Mouse (Mus musculus): ENCODE measurements around the gene Dnase1l3.

- TF ChIP-seq POLR2A (IDR thresholded peaks at IDR 0.05; ENCODE audit: low read depth, low read length) (no peak), CTCF (IDR thresholded peaks at IDR 0.05; ENCODE audit: extremely low read depth, insufficient read length, insufficient replicate concordance, low read depth, low read length) (no peak)
Measured at GRCm38 (mm10) chr14:7961714-7962113, 32.7 kb downstream of the Dnase1l3 start.

Data from small intestine, adult 2 months (tissue).